Mouse (Mus musculus) intestine, postnatal 0 days (tissue): ENCODE measurements around the gene Gm21650. TPM values are rescaled to one million over a fixed set of nuclear protein-coding genes. Genes with fewer than 3 reads are reported as not detected.
"Not testable (repeated sequence)": the region's sequence is repeated elsewhere in the genome, so short reads cannot be mapped to it uniquely, and the experiment has no call there.

ENCODE experiments used
- ATAC-seq: fragments of 200-750 bp; cut with Nextera tagmentation; 2 replicates; pipeline ENCODE4 v1.8.0; 2017; ENCODE audit warnings: mild to moderate bottlenecking, moderate TSS enrichment, moderate library complexity
- H3K27ac ChIP-seq: fragments of 300-500 bp; sonication (generic); 2 replicates; pipeline ENCODE4 v1.5.1; 2014; ENCODE audit warnings: mild to moderate bottlenecking, low read depth, low read length, moderate library complexity
- H3K27me3 ChIP-seq: fragments of 300-500 bp; sonication (generic); replicated peaks from 2 replicates; pipeline ENCODE4 v1.6.1; 2014; ENCODE audit warnings: low read length, mixed read lengths; ENCODE audit not compliant: control insufficient read depth, insufficient read depth
- H3K36me3 ChIP-seq: fragments of 300-500 bp; sonication (generic); 2 replicates; pipeline ENCODE4 v1.6.1; 2014; ENCODE audit warnings: mild to moderate bottlenecking, moderate library complexity; ENCODE audit not compliant: control insufficient read depth, insufficient read depth
- H3K4me1 ChIP-seq: fragments of 300-500 bp; sonication (generic); replicated peaks from 2 replicates; pipeline ENCODE4 v1.6.1; 2014; ENCODE audit warnings: antibody characterized with exemption, low read length, mixed read lengths; ENCODE audit not compliant: control insufficient read depth, insufficient read depth
- H3K4me2 ChIP-seq: fragments of 300-500 bp; sonication (generic); replicated peaks from 2 replicates; pipeline ENCODE4 v1.6.1; 2014; ENCODE audit warnings: low read depth, mild to moderate bottlenecking, moderate library complexity
- H3K4me3 ChIP-seq: fragments of 300-500 bp; sonication (generic); 2 replicates; pipeline ENCODE4 v1.5.1; 2014; ENCODE audit warnings: low read depth, low read length
- H3K9ac ChIP-seq: fragments of 300-500 bp; sonication (generic); 2 replicates; pipeline ENCODE4 v1.6.1; 2014; ENCODE audit warnings: mild to moderate bottlenecking, low read depth, low read length
- H3K9me3 ChIP-seq: fragments of 300-500 bp; sonication (generic); 2 replicates; pipeline ENCODE4 v1.6.1; 2016; ENCODE audit warnings: mixed run types; ENCODE audit not compliant: control insufficient read depth
- whole genome bisulfite sequencing: fragments of 180-500 bp; shearing (Covaris S2); extraction: QIAGEN DNeasy Blood & Tissue Kit; methylation state at CpG from one replicate; pipeline ENCODE4 v1.1.7; 2014; 5-methylcytosine and 5-hydroxymethylcytosine counted together
- polyA plus RNA-seq: library from polyadenylated mRNA; unstranded; fragments of >200 nt; fragmentation: Nextera tagmentation; extraction: Ambion mirVana; gene quantifications from 2 replicates; pipeline ENCODE4 v1.2.1, GENCODE M21; 2015

The Gm21650 gene
- not detected in 2 replicates for polyA plus RNA-seq

GRCm38 (mm10) chrY:77692508-77692907 lies at the start of gene Gm21650:
Gm21650 (plus strand) TSS chrY:77692808.
- ATAC-seq, H3K9me3 ChIP-seq, H3K9ac ChIP-seq, H3K4me3 ChIP-seq, H3K36me3 ChIP-seq, H3K4me2 ChIP-seq, H3K4me1 ChIP-seq, H3K27me3 ChIP-seq, H3K27ac ChIP-seq: not testable (repeated sequence)
- WGBS, result no CpG with 5 or more reads among the region's 6 CpGs
